Mouse (Mus musculus): ENCODE measurements around the gene Elavl3. TPM values are rescaled to one million over a fixed set of nuclear protein-coding genes. Genes with fewer than 3 reads are reported as not detected.

The Elavl3 gene
- under 1 TPM in 1 of 2 experiments, not detected in 1; 0.27 TPM for total RNA-seq (2023)

DNA sequence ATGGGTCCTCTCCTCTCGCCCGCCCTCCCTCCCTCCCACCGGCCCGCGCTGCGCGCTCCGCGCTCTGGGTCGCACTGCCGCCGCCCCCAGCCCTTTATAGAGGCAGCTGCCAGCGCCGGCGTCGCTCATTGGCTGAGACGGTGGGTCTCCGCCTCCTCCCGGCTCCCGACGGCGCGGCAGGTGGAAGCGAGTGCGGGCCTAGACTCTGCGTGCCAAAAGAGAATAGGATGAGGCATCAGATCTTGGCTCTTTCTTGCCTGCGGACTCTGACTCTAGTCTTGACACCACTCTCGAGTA lies at the start of gene Elavl3:
Gene Elavl3 (minus strand): TSS at position 66 of the 297 bp plus-strand sequence.

DNA sequence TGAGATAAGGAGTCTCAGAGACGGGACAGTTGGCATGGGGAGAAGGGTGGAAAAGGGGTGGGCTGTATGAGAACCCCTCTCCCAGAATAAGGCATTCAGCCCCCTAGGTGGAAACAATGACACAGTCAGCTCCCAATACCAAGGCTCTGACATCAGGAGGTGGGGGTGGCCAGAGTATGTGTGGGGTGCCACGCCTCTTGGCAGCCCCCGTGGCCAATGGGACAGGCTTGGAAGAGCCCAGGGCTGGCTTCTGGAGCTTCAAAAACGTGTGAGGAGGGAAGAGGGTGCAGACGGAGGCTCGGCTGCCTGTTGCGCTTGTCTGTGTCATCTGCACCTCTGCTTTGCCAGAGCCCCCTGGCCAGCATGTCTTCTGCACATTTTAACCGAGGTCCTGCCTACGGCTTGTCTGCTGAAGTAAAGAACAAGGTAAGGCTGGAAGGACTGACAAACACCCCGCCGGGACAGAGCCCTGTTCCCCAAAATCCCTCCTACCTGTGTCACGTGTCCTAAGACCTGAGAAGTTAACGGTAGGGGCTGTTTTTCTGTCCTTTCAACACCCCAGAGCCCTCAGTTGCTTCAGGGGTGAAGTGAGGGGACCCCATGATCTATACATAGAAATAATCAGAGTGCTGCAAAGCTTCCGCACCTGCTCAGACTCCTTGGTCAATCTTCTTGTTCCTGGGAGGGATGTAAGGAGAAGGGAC lies 47.3 kb upstream of the Elavl3 start, which contains the start of gene Cnn1:
Gene Cnn1 (plus strand): TSS at position 224 of the 704 bp plus-strand sequence.

DNA sequence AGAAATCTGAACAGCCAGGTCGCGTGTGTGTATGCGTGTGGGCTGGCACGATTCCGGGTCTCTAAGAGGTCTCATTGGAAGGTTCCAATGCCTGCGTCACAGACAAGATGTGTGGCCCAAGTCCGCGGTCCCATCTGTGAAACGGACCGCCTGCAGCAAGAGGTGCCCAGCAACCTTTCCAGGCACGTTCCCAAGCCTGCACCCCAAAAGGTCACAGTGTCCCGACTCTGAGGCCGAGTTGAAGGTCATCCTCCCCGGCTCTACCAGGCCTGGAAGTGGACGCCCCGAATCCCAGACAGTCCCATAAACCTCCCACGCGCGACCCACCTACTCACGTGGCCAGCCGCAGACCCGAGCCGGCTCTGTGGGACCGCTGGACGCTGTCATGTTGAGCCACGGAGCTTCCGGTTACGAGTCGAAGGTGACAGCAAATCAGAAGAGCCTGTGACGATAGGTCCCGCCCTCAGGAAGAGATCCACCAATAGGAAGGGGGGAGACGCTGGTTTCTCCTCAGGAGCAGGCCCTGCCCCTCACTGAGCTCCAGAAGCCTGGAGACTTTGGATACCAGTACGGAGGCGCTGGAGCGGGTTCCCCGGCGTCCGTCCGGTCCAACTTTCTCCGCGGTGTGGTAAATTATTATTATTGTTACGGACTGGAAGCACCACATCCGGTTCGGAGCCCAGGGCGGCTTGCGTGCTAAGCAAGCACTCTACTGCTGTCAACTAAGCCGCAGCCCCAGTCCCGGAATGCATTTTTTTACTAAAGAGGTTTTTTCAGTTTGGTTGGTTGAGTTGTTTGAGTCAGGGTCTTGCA lies 33.4 kb upstream of the Elavl3 start, which contains the start of gene Ecsit:
Gene Ecsit (minus strand): TSS at position 417 of the 813 bp plus-strand sequence.

DNA sequence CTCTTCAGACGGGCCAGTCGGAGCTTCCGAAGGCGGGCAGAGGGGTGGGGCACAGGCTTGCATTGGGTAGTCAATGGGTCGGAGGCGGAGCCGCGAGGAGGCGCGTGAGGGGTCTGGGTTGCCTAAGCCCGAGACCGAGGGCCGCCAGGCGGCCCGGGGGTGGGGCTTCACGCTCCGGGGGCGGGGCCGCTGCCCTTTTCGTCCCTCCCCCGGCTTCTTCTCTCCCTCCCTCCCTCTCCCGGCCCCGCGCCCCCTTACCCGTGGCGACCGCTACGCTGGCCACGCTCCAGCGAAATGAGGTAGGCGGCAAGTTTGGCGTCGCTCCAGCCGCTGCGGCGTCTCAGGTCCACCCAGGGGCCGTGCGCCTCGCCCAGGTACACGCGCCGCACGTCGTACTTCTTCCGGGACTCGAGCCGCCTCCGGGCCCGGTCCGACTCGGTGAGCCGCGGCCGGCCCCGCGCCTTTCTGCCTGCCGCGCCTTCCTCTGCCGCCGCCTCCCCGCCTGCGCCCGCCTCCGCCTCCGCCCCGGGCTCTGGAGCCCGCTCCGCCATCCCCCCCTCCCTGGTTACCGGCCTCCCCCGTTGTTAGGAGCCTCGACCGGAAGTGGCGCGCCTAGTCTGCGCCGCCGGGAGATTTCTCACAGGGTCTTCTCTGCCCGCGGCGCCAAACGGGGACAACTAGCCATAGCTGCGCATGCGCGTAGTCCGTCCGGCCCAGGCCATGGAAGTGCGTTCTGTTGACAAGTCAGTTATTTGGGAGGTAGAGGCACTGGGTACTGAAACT lies 19.2 kb upstream of the Elavl3 start, which contains the start of the genes Gm49318 and Zfp653:
Gene Gm49318 (minus strand): TSS at position 469 of the 783 bp plus-strand sequence.
Gene Zfp653 (minus strand): TSS at position 586 of the 783 bp plus-strand sequence.

DNA sequence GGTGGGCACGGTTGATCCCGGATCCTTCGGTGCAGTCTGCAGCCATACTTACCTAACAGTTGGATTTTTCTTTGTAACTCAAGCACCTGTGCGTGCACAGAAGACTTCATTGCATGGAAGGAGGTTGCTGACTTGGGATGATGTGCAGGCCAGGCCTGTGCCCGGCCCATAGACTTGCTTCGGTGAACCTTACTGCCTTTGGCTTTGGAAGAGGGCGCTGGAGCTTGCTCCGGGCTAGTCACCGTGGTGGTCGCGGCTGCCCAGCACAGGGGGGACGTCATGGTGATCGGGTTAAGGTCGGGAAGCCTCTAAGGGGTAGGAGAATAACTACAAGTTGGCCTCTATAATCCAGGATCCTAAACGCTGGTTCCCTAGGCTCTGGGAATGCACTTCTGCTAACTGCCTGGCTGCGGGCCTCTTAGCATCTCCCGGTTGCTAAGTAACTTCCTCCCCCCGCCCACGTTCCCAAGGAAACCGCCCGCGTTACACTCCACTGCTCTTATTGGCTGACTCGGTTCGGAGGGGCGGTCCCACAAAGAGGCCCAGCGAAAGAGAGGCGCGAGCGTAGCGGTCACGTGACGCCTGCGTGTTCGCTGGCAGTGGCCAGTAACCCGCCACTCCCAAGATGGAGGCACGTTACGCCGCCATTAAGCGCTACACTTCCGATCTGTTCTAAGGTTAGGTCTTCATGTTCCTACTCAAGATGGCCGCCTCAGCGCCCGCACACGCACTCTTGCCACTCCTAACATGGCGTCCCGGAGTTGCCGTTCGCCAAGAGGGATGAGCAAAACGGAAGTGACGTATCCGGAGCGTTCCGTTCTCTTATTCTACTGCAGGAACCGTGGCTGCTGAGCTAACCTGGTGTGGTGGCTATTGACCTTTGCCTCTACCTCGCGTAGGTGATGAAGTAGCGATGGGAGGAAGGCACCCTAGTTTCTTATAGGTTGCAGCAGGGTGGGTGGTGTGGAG lies 49.3 kb downstream of the Elavl3 start, which contains the start of the genes Ccdc151 and Prkcsh:
Gene Ccdc151 (minus strand): TSS at position 441 of the 969 bp plus-strand sequence.
Gene Prkcsh (plus strand): TSS at position 613 of the 969 bp plus-strand sequence.

DNA sequence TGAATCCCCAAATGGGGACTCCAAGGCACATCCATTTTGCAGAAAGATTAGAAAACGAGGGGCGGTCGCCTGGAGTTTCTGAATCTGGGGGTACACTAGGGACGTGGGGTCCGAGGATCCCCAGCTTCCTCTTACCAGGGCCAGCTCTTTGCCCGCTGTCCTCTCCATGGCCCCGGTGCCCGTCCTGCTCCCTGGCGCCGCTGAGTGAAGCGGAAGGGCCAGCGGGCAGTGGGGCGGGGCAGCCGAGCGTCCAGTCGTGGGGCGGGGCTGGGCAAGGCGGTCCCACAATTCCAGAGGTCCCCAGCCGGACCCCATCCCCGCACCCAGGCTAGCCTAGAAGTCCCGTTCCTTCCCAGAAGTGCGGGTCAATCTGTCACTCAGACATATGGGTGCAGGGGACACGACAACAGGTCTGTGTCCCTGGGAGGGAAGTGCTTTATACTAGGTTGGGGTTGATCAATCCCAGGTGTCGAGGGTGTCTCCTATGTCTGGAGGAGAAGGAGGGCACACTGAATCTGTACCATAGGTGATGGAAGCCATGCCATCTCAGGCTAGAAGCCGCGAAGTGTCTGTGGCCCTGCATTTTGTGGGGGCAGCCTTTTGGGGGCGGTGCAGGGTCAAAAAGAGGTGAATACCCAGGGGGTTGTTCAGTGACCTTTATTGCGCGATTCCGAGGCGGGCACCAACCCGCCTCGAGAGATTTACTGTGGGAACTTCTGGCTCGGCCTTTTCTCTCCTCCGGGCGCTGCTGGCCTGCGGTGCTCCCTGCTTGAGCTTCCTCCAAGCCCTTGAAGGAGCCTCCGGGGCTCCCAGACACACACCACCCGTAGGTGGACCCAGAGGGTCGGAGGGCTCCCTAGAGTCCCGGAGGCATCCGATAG lies 62.4 kb downstream of the Elavl3 start, which contains the start of gene Rgl3:
Gene Rgl3 (minus strand): TSS at position 217 of the 881 bp plus-strand sequence.

Other genes with a start within 250 kb of the Elavl3 start
- not detected for gene Angptl8, start 216.5 kb downstream of the Elavl3 start, total RNA-seq (2023)
- 1 to 10 TPM; 6.9 to 7.4 TPM for gene Dock6, start 199.4 kb downstream of the Elavl3 start, total RNA-seq (2023)
- gene Rab3d, start 133.8 kb downstream of the Elavl3 start, total RNA-seq (2023) = 10 to 100 TPM; 11.4 to 13.6 TPM
- gene Ccdc159, start 124.6 kb downstream of the Elavl3 start, total RNA-seq (2023) = not detected
- under 1 TPM in 1 of 2 experiments, not detected in 1; 0.76 TPM for gene Tmem205, start 124.5 kb downstream of the Elavl3 start, total RNA-seq (2023)
- under 1 TPM; 0.50 to 0.67 TPM for gene Plppr2, start 115.0 kb downstream of the Elavl3 start, total RNA-seq (2023)
- gene Swsap1, start 96.3 kb downstream of the Elavl3 start, total RNA-seq (2023) = 10 to 100 TPM in 1 of 2 experiments, 1 to 10 TPM in 1; 8.7 to 10.7 TPM
- 1 to 10 TPM in 1 of 2 experiments, under 1 TPM in 1; 0.61 to 1.1 TPM for gene Epor, start 88.5 kb downstream of the Elavl3 start, total RNA-seq (2023)
- not detected for gene Rgl3, start 62.6 kb downstream of the Elavl3 start, total RNA-seq (2023)
- gene Ccdc151, start 49.4 kb downstream of the Elavl3 start, total RNA-seq (2023) = not detected
- gene Prkcsh, start 49.2 kb downstream of the Elavl3 start, total RNA-seq (2023) = 10 to 100 TPM; 94.0 to 98.7 TPM
- not detected for gene Gm49318, start 19.2 kb upstream of the Elavl3 start, total RNA-seq (2023)
- gene Zfp653, start 19.4 kb upstream of the Elavl3 start, total RNA-seq (2023) = 10 to 100 TPM; 29.3 to 34.7 TPM
- gene Ecsit, start 33.4 kb upstream of the Elavl3 start, total RNA-seq (2023) = 10 to 100 TPM; 29.0 to 34.0 TPM
- not detected for gene Cnn1, start 47.2 kb upstream of the Elavl3 start, total RNA-seq (2023)
- 10 to 100 TPM; 34.2 to 41.2 TPM for gene Elof1, start 65.1 kb upstream of the Elavl3 start, total RNA-seq (2023)
- gene Acp5, start 83.7 kb upstream of the Elavl3 start, total RNA-seq (2023) = 100 to 1,000 TPM; 194 to 244 TPM
- gene Pigyl, start 104.8 kb upstream of the Elavl3 start, total RNA-seq (2023) = 10 to 100 TPM; 13.8 to 19.1 TPM
- not detected for gene Zfp872, start 136.1 kb upstream of the Elavl3 start, total RNA-seq (2023)
- 10 to 100 TPM; 33.6 to 39.8 TPM for gene Zfp809, start 173.7 kb upstream of the Elavl3 start, total RNA-seq (2023)
- gene Zfp599, start 207.9 kb upstream of the Elavl3 start, total RNA-seq (2023) = 1 to 10 TPM; 3.1 to 3.4 TPM

All from T-cell, adult 66 days (primary cell).